Mouse (Mus musculus) testis, adult 2 months (tissue): ENCODE results near the gene Exoc3l2. TPM values are rescaled to one million over a fixed set of nuclear protein-coding genes. Genes with fewer than 3 reads are reported as not detected.

Experiments used
- H3K27ac ChIP-seq: fragments of 200-500 bp; 2 replicates; pipeline ENCODE4 v1.5.1; 2012; ENCODE audit warnings: low read depth, low read length; ENCODE audit not compliant: control insufficient read depth, insufficient read depth
- H3K27me3 ChIP-seq: fragments of 200-500 bp; 2 replicates; pipeline ENCODE4 v1.6.1; 2012; ENCODE audit warnings: mild to moderate bottlenecking, low read length, moderate library complexity; ENCODE audit not compliant: control insufficient read depth, insufficient read depth
- H3K36me3 ChIP-seq: fragments of 200-500 bp; 2 replicates; pipeline ENCODE4 v1.6.1; 2012; ENCODE audit warnings: mild to moderate bottlenecking, low read length; ENCODE audit not compliant: control insufficient read depth, insufficient read depth
- H3K4me1 ChIP-seq: fragments of 200-500 bp; 2 replicates; pipeline ENCODE4 v1.6.1; 2012; ENCODE audit warnings: low read length; ENCODE audit not compliant: control insufficient read depth, insufficient read depth
- H3K4me3 ChIP-seq: fragments of 200-500 bp; 2 replicates; pipeline ENCODE4 v1.5.1; 2012; ENCODE audit warnings: low read depth, mild to moderate bottlenecking, low read length, moderate library complexity, mixed read lengths; ENCODE audit not compliant: control insufficient read depth
- CTCF ChIP-seq: fragments of 200-500 bp; IDR thresholded peaks from 2 replicates; pipeline ENCODE4 v1.5.1; 2012; ENCODE audit warnings: low read depth, mild to moderate bottlenecking, inconsistent platforms, low read length, moderate library complexity; ENCODE audit not compliant: control insufficient read depth, insufficient read depth, insufficient replicate concordance
- POLR2A ChIP-seq: fragments of 200-500 bp; IDR thresholded peaks from 2 replicates; pipeline ENCODE4 v1.6.1; 2012; ENCODE audit warnings: low read depth, mild to moderate bottlenecking, inconsistent platforms, low read length, moderate library complexity; ENCODE audit not compliant: control insufficient read depth
- polyA plus RNA-seq: library from polyadenylated mRNA; depleted of rRNA; stranded (reverse); fragments of >200 nt; gene quantifications from 2 replicates; pipeline ENCODE4 v1.2.3, GENCODE M21; 2012

Exoc3l2 gene
- polyA plus RNA-seq, 1 experiment = 26.1 TPM

- TF ChIP-seq POLR2A (no peak), CTCF (no peak)
- H3K36me3 ChIP-seq = no peaks in the 10 kb centered on the region
- H3K4me3 ChIP-seq = no peak overlapping the region
- peak overlapping the region; percentile 71 for H3K27ac ChIP-seq
- H3K4me1 ChIP-seq = peaks cover 21% of the 10 kb centered on the region
- H3K27me3 ChIP-seq = no peaks in the 10 kb centered on the region
These were observed 28.6 kb downstream of the Exoc3l2 start for GRCm38 (mm10) chr7:19491731-19492130.

GRCm38 (mm10) chr7:19494751-19495474 lies 31.8 kb downstream of the Exoc3l2 start:
- TF ChIP-seq POLR2A (no peak), CTCF (no peak)
- H3K27me3 ChIP-seq = no peaks in the 10 kb centered on the region
- no peak overlapping the region for H3K4me3 ChIP-seq
- H3K27ac ChIP-seq = 0 out of 2 replicates have a peak overlapping the region, but pooled peaks have one; percentile 8
- H3K4me1 ChIP-seq = peaks cover 17% of the 10 kb centered on the region
- no peaks in the 10 kb centered on the region for H3K36me3 ChIP-seq

GRCm38 (mm10) chr7:19495521-19496213 lies 32.5 kb downstream of the Exoc3l2 start:
- H3K4me3 ChIP-seq = no peak overlapping the region
- H3K27ac ChIP-seq = peak overlapping the region; percentile 74
- TF ChIP-seq POLR2A (no peak), CTCF (no peak)
- no peaks in the 10 kb centered on the region for H3K36me3 ChIP-seq
- peaks cover 17% of the 10 kb centered on the region for H3K4me1 ChIP-seq
- no peaks in the 10 kb centered on the region for H3K27me3 ChIP-seq

- H3K27ac ChIP-seq = peak overlapping the region; percentile 74
- no peaks in the 10 kb centered on the region for H3K27me3 ChIP-seq
- peaks cover 17% of the 10 kb centered on the region for H3K4me1 ChIP-seq
- no peak overlapping the region for H3K4me3 ChIP-seq
- TF ChIP-seq POLR2A (no peak), CTCF (no peak)
- H3K36me3 ChIP-seq = no peaks in the 10 kb centered on the region
These were observed 33.1 kb downstream of the Exoc3l2 start for GRCm38 (mm10) chr7:19496214-19496555.

- Histone ChIP-seq H3K4me3 (no peak overlapping the region), H3K36me3 (no peaks in the 10 kb centered on the region), H3K4me1 (peaks cover 17% of the 10 kb centered on the region), H3K27ac (no peak overlapping the region), H3K27me3 (no peaks in the 10 kb centered on the region)
- TF ChIP-seq POLR2A (no peak), CTCF (no peak)
These were observed 35.2 kb downstream of the Exoc3l2 start for GRCm38 (mm10) chr7:19498326-19498725.

- Histone ChIP-seq H3K4me1 (peaks cover 8% of the 10 kb centered on the region), H3K27ac (no peak overlapping the region), H3K36me3 (no peaks in the 10 kb centered on the region), H3K4me3 (no peak overlapping the region), H3K27me3 (no peaks in the 10 kb centered on the region)
- TF ChIP-seq POLR2A = no peak
- no peak for TF ChIP-seq CTCF
These were observed 37.6 kb downstream of the Exoc3l2 start for GRCm38 (mm10) chr7:19500420-19501363.
